21 mouse cellular contexts compared by ENCODE assay signal in genomic region chr4:111350615-111351525, GRCm38 (mm10).
A peak's percentile ranks its signal among the peaks of the same experiment; 100 is the strongest.
DNase-seq lines count a peak whose midpoint lies in the region; ATAC-seq and TF ChIP-seq lines count a peak whose summit lies in the region.
"Had no signal": no experiment of that assay in that cellular context is flagged by ENCODE, and none has a peak within 500 bp of the region (broad histone marks: within the 10 kb centered on the region; RNA-seq: fewer than 3 reads in every experiment).

No protein-coding gene starts in this region.

- ATAC-seq in lung, postnatal 0 days = no peak
- ATAC-seq in common myeloid progenitor, adult 5-6 weeks (replicated peaks; ENCODE audit: low read depth, poor library complexity, severe bottlenecking) = peak; percentile 62
- peak; percentile 35; the same call in 1 of the 2 replicates for ATAC-seq in megakaryocyte, adult 5-6 weeks (ENCODE audit: poor library complexity, severe bottlenecking)
- ATAC-seq: intestine, postnatal 0 days; Patski had no signal

- H3K36me3 ChIP-seq in lung, postnatal 0 days (ENCODE audit: insufficient read depth, low read length) = no peaks in the 10 kb centered on the region
- H3K36me3 ChIP-seq: hindbrain, embryonic 15.5 days; midbrain, embryonic 12.5 days; neural tube, embryonic 15.5 days had no signal

- no peak overlapping the region for H3K4me2 ChIP-seq in lung, postnatal 0 days (replicated peaks; ENCODE audit: low read depth, low read length)
- H3K4me2 ChIP-seq: hindbrain, embryonic 15.5 days; liver, embryonic 11.5 days; lung, embryonic 14.5 days; midbrain, embryonic 12.5 days; neural tube, embryonic 15.5 days had no signal

- H3K4me1 ChIP-seq in lung, postnatal 0 days (ENCODE audit: insufficient read depth, low read depth, low read length) = no peaks in the 10 kb centered on the region
- H3K4me1 ChIP-seq: hindbrain, embryonic 15.5 days had no signal

- no peak for TF ChIP-seq CTCF in lung, postnatal 0 days (IDR thresholded peaks at IDR 0.05)

- H3K9ac ChIP-seq in lung, postnatal 0 days (replicated peaks; ENCODE audit: low read depth) = no peak overlapping the region
- H3K9ac ChIP-seq: hindbrain, embryonic 15.5 days; lung, embryonic 14.5 days; midbrain, embryonic 12.5 days; neural tube, embryonic 15.5 days had no signal

- H3K9me3 ChIP-seq in lung, postnatal 0 days (ENCODE audit: low read length) = no peaks in the 10 kb centered on the region
- H3K9me3 ChIP-seq: hindbrain, embryonic 15.5 days; midbrain, embryonic 12.5 days; neural tube, embryonic 15.5 days had no signal

- no peaks in the 10 kb centered on the region for H3K27me3 ChIP-seq in lung, postnatal 0 days (replicated peaks; ENCODE audit: insufficient read depth, low read length)
- H3K27me3 ChIP-seq: hindbrain, embryonic 15.5 days; midbrain, embryonic 12.5 days; neural tube, embryonic 15.5 days; Patski had no signal

- no peak for TF ChIP-seq EP300 in lung, postnatal 0 days (IDR thresholded peaks at IDR 0.05)

- DNase-seq in embryo, embryonic 9.5 days (ENCODE audit: extremely low spot score) = peak; percentile 10
- no peak for DNase-seq in embryo, embryonic 10 days (ENCODE audit: low spot score)
- DNase-seq in lung, postnatal 0 days (ENCODE audit: low spot score) = peak; percentile 18
- no peak for DNase-seq in lung, postnatal 4 days
- DNase-seq in adrenal gland, postnatal 10 days = no peak
- no peak for DNase-seq in adrenal gland, adult 18-20 months (ENCODE audit: low spot score in 2 of 2)
- DNase-seq: cerebellum, adult 9-11 months; gastrocnemius, postnatal 14 days; kidney, postnatal 10 days; left cerebral cortex, postnatal 4 days; lung, embryonic 14.5 days; thymus, adult 18-20 months had no signal

- WGBS in lung, postnatal 0 days = 50% methylated on average over 6 of the region's 6 CpGs

- no peak overlapping the region for H3K4me3 ChIP-seq in lung, postnatal 0 days (ENCODE audit: low read depth, low read length)
- H3K4me3 ChIP-seq: hindbrain, embryonic 15.5 days; layer of hippocampus, adult 2 months; midbrain, embryonic 12.5 days; neural tube, embryonic 15.5 days had no signal

- H3K27ac ChIP-seq in lung, postnatal 0 days (ENCODE audit: low read length) = no peak overlapping the region
- H3K27ac ChIP-seq: hindbrain, embryonic 15.5 days; layer of hippocampus, adult 2 months; midbrain, embryonic 12.5 days; neural tube, embryonic 15.5 days had no signal

Comparison
In these comparisons a context has a peak if more than half of its experiments do, and no peak if none do; other contexts are left out.
1. DNase-seq: peak in embryo, embryonic 9.5 days (single experiment) and lung, postnatal 0 days (single experiment); none in embryo, embryonic 10 days (single experiment), lung, postnatal 4 days (0 of 2), adrenal gland, postnatal 10 days (single experiment) and adrenal gland, adult 18-20 months (0 of 2).